Mouse (Mus musculus) lung, postnatal 10 days (tissue): ENCODE data around the gene Arhgap31.

Experiments
- DNase-seq: peaks from one replicate; pipeline ENCODE4 v3.0.0; 2021

Arhgap31 gene

GRCm38 (mm10) chr16:38648783-38649430 lies 64.2 kb downstream of the Arhgap31 start:
- DNase-seq: peak; percentile 75

- DNase-seq: peak; percentile 44
Observed at GRCm38 (mm10) chr16:38648155-38648554, 64.9 kb downstream of the Arhgap31 start.

GRCm38 (mm10) chr16:38644455-38644854 lies 68.6 kb downstream of the Arhgap31 start:
- DNase-seq: no peak

- no peak for DNase-seq
Observed at GRCm38 (mm10) chr16:38637085-38637484, 76.0 kb downstream of the Arhgap31 start.

- no peak for DNase-seq
Observed at GRCm38 (mm10) chr16:38636682-38637081, 76.4 kb downstream of the Arhgap31 start.

- no peak for DNase-seq
Observed at GRCm38 (mm10) chr16:38635833-38636390, 77.2 kb downstream of the Arhgap31 start.

- peak; percentile 80 for DNase-seq
Observed at GRCm38 (mm10) chr16:38632147-38632546, 80.9 kb downstream of the Arhgap31 start.

- DNase-seq: peak; percentile 61
Observed at GRCm38 (mm10) chr16:38625811-38626369, 87.2 kb downstream of the Arhgap31 start.

GRCm38 (mm10) chr16:38625411-38625810 lies 87.7 kb downstream of the Arhgap31 start:
- DNase-seq: no peak

- no peak for DNase-seq
Observed at GRCm38 (mm10) chr16:38624303-38624702, 88.8 kb downstream of the Arhgap31 start.

GRCm38 (mm10) chr16:38622283-38622682 lies 90.8 kb downstream of the Arhgap31 start:
- peak; percentile 37 for DNase-seq

GRCm38 (mm10) chr16:38620696-38621450 lies 92.2 kb downstream of the Arhgap31 start:
- DNase-seq: peak; percentile 88

- peak; percentile 89 for DNase-seq
Observed at GRCm38 (mm10) chr16:38619054-38619453, 94.0 kb downstream of the Arhgap31 start.

GRCm38 (mm10) chr16:38617977-38618376 lies 95.1 kb downstream of the Arhgap31 start:
- DNase-seq: no peak

GRCm38 (mm10) chr16:38613646-38614045 lies 99.4 kb downstream of the Arhgap31 start:
- DNase-seq: no peak

- no peak for DNase-seq
Observed at GRCm38 (mm10) chr16:38612646-38613045, 100.4 kb downstream of the Arhgap31 start.

GRCm38 (mm10) chr16:38609092-38609491 lies 104.0 kb downstream of the Arhgap31 start:
- DNase-seq: no peak

- no peak for DNase-seq
Observed at GRCm38 (mm10) chr16:38608687-38609086, 104.4 kb downstream of the Arhgap31 start.

- no peak for DNase-seq
Observed at GRCm38 (mm10) chr16:38606509-38606908, 106.6 kb downstream of the Arhgap31 start.

- peak; percentile 33 for DNase-seq
Observed at GRCm38 (mm10) chr16:38602989-38603804, 109.9 kb downstream of the Arhgap31 start.

- peak; percentile 26 for DNase-seq
Observed at GRCm38 (mm10) chr16:38598986-38599680, 113.9 kb downstream of the Arhgap31 start.

- no peak for DNase-seq
Observed at GRCm38 (mm10) chr16:38596651-38597050, 116.4 kb downstream of the Arhgap31 start.
